Mouse (Mus musculus) kidney, postnatal 36 days (tissue): Measurements from ENCODE around the gene Pdgfra.

Experiments
- DNase-seq, 2 experiments: peaks; one replicate each; pipeline ENCODE4 v3.0.0; 2021 to 2022; ENCODE audit warnings: mixed read lengths in 2 of 2

The Pdgfra gene

DNA sequence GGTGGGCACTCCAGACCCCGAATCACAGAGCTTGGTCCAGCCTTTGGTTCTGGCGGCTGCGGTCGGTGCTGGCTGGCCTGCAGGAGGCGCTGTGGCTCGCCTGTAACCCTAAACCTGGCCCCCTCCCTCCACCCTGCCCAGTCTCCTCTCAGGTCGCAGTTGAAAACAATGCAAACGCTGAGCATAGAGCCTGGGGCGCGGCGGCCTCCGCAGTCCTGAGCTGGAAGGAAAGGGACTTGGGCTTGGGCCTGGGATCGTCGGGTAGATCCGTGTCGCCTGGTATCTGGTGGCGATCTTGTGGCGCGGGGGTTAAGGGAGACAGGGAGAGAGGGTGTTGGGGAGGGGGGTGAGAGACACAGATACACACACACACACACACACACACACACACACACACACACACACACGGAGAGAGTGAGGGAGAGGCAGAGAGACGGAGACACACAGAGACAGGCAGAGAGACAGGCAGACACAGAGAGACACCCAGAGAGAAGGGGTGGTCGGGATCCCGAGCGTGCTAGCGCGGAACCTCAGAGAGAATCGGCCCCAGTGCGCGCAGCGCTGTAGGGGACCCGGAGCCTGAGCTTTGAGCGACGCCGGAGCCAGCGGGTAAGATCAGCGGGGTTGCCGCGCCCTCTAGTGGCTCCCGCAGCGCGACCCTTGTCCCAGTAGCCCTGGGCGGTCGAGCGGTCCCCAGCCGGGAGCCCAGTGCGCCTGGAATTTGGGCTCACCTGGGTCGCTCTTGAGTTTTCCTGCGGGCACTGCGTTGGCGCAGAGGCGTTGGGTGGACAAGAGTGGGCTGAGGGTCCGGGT is 3.9 kb downstream of the Pdgfra start:
- DNase-seq = peak; percentile 82 to 91

DNA sequence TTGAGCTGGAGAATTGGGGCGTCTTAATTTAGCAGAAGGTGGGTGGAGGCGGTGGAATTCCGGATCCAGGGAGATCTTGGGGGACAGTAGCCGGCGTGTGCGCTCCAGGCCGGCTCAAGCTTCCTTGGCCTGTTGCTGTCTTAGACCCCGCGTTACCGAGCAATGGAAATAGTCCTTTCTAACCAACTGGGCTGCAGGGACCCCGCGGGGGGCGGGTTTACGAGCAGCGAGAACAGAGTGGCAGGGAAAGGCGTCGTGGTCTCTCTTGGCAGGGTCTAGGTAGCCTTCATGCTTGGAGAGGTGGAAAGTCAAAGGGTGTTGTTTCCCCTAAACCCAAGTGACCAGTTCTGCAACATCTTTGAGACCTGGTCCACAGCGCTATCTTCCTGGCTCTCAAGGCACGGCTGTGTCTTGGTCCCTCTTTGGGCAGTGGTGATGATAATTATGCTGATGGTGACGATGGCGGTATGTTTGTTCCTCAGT is 4.5 kb downstream of the Pdgfra start:
- DNase-seq = peak in 1 of 2 experiments; percentile 30

DNA sequence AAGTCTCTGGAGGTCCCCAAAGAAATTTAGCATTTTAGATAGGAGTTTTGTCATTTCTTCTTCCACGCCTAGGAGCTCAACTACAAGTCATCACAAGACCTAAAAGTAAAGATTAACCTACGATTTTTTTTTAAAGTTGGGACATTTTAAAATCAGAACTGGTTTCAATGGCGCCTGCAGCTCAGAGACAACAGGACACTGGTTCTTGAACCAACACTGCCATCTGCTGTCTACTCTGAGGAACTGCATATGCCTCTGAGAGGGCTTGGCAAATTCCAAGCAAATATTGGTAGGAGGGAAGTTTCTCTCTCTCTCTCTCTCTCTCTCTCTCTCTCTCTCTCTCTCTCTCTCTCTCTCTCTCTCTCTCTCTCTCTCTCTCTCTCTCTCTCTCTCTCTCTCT is 4.9 kb downstream of the Pdgfra start:
- peak; percentile 66 to 67 for DNase-seq

DNA sequence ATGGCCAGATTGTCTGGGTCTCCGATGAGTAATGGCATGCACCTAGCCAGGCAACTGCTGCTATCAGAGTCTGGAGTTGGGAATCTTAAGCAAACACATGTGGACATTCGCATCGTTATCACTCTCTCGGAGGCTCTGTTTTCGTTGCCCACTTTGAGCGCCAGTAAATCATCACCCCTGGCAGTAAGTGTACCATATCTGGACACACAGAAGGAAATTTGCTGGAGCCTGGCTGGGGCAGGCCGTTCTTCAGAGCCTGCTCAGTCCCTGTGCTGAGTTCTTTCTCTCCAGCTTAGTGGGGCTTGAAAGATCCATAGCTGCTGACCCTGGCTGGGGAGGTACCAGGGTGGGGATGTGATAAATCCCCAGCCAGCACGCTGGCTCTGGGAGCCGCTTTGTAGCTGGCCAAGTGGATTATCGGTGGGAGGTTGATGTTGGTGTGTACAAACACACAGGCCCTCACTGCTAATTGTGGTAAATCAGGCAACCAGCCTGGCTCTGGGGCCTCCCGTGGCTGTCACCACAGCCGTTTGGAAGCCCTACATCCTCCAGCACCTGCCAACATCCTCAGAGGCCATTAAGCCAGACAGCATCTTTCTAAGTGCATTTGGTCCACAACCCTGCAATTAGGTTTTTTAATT is 8.6 kb downstream of the Pdgfra start:
- no peak for DNase-seq

DNA sequence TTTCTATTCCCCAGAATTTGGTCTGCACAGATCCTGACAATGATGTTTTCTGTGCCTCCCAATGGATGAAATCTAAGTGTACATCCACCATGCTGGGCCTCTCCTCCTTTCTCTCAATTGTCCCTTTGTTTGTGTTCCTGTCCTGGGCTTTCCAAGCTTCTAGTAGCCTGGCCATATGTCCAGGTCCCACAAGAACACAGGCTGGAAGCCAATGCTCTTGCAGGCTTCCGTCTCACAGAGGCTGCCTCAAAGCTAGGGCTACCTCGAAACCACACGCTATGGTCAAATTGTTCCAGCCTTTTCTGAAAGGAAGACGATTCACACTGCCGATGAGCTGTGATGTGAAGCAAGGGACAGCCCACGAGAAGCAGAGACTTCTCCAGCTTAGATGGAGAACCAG is 9.5 kb downstream of the Pdgfra start:
- DNase-seq = no peak

DNA sequence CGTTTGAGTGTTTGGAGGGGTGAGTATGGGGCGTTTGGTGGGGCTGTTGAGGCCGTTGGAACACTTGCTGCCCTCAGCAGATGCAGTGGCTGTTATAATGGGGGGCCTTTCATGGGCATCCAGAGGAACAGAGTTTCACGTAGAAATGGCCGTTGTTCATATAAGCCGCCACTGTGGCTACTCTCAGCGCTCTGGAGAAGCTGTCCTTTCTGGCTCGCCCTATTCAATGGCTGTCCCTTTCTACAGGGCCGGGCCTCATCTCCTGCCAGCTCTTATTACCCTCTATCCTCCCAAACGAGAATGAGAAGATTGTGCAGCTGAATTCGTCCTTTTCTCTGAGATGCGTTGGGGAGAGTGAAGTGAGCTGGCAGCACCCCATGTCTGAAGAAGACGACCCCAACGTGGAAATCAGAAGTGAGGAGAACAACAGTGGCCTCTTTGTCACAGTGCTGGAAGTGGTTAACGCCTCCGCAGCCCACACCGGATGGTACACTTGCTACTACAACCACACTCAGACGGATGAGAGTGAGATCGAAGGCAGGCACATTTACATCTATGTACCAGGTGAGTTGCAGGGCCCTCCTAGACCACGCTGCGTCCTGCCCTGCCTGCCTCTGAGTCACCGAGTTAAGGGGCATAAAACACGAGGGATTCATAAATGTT is 11.3 kb downstream of the Pdgfra start:
- DNase-seq = no peak

DNA sequence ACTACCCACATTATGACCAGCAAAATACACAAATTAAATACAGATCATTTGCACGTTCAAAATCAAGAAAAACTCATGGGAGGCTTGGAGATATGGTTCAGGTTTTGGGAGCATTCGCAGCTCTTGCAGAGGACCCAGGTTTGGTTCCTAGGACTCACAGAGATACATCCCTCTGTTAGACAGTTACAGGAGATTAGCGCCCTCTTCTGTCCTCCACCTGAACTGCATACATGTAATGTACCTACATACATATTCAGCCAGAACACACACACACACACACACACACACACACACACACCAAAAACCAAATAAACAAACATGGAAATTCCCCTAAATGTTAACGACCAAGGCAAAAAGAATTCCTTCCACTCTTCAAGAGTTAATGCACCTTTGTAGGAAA is 12.6 kb downstream of the Pdgfra start:
- peak in 1 of 2 experiments; percentile 38 for DNase-seq

DNA sequence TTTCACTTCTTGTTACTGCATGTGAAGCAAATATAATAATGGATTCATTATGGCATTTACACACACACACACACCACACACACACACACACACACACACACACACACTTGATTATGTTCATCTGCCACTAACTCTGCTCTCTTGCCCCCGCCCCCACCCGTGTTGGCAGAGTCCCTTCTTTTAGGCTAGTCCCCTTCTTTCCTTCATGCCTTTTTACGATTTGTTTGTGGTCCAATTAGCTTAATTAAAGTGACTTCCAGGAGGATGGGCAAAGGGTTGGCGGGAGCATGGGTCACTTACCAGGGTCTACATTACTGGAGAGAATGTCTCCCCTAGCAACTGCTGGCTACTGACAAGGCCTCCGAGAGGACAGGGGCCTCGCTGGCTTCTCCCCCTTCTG is 17.7 kb downstream of the Pdgfra start:
- no peak for DNase-seq

DNA sequence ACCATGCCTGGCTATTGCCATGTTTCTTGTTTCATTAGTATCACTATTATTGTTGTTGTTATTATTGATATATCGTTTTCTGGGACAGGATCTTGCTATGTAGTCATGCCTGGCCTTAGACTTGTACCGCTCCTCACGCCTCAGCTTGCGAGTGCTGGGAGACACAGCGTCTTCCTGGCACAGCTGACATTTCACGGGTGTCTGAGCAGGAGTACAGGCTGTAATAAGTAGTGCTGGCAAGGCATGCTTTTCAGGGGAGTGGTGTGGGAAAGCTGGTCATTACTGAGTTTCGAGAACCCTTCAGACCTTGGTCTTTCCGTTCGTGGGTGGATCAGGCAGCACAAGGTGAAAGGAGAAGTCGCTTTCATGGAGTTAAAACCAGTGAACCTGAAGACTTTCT is 19.8 kb downstream of the Pdgfra start:
- peak in 1 of 2 experiments; percentile 14 for DNase-seq

DNA sequence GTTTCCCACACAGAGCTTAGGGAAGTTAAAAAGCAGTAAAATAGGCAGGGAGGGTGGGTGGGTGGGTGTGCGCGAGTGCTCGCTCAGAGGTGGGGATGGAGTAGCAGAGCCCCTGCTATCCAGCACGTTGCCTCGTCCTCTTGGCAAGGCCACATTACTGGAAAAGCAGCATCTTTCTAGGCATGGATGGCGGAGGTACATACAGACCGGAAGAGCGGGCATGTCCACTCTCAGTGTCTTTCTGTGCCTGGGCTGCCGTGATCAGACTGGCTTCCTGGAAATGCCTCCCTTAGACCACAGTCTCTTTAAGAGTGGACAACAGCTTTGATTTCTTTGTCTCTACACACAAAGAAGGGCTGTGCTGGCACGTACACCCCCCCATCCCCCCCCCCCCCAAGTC is 27.2 kb downstream of the Pdgfra start:
- DNase-seq = no peak

DNA sequence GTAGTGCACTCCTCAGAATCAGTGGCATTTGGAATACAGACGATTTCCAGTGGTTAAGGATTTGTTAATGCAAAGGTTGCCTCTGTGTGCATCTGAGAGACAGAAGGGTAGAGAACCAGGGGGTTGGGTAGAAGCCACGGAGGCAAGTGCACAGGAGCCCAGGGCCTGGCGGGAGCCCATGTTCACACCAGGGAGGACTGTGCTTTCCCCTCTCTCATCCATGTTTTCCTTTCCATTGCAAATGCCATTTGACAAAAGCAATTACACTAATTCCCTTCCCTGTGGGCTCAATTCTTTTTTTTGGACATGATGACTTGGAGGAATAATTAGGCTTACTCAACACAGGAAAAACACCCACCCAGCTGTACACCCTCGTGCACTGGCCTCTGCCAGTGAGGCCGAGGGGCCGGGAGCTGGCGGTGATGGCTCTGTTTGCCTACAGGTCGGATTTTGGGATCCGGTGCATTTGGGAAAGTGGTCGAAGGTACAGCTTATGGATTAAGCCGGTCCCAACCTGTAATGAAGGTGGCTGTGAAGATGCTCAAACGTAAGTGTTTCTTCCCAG is 27.7 kb downstream of the Pdgfra start:
- no peak for DNase-seq

DNA sequence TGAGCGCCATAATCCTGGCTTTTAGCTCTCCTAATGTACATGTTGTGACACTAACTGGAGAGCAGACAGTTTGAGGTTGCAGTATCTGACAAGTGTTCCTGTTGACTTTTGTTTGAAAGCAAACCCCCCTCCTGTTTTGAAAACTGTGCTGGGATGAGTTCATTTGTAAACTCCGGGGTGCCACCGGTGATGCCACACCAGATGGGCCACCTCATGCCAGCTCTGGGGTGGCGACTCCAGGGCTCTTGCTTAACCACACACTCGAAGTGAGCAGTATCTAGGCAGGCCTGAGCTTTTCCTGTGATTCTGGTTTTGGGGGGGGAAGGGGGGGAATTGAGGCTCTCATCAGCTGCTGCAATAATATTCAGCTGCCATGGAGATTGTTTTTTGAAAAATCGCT is 31.6 kb downstream of the Pdgfra start:
- DNase-seq = no peak

DNA sequence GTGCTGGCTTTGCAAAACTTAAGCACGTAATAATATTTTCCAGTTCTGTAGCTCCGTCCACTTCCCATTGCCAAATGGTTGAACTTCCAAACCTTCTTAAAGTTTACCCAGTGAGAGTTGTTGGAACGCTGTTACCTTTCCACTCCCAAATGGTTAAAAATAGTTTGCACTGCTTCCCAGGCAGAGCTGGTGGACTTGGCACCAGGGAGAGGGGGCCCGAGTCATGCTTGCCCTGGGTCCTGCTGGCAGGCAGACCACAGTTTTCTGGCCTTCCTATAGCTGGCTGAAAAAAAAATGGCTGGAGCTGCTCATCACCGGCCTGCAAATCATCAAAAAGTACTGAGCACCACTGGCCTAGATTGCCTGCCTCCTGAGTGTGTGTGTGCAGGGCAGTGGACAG is 32.0 kb downstream of the Pdgfra start:
- DNase-seq = no peak

DNA sequence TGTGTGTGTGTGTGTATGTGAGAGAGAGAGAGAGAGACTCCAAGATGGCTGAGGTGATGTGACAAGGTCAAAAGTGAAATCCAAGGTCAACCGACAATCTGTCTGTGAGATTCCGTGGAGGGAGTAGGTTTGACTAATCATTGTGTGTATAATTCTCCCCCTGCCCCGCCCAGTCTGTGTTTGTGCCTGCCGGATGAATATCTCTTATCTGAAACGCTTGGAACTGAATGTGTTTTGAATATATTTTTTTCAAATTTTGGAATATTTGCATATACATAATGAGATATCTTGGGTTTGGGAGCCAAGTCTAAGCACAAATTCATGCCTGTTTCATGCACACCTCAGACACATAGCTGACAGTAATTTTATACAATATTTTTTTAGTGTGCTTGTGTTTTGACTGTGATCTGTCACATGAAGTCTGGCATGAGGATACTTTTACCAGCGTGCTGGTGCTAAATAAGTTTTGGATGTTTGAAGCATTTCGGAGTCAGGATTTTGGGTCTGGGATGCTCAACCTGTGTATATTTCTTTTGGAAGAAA is 32.7 kb downstream of the Pdgfra start:
- no peak for DNase-seq

DNA sequence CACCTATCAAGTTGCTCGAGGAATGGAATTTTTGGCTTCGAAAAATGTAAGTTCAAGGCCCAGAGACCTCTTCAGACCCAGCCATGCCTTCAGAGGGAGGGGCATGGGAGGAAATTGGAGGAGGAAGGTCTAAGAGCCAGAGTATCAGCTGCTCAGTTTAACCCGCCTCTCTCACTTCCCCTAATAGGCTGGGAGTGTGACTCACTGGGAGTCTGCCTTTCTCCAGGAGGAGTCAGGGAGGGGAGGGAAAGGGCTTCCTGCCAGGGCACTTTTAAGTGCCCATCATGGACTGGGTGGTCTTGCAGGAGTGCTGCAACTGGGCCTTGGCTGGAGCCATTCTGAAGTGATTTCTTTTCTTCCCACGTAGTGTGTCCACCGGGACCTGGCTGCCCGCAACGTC is 33.5 kb downstream of the Pdgfra start:
- DNase-seq = peak in 1 of 2 experiments; percentile 2

DNA sequence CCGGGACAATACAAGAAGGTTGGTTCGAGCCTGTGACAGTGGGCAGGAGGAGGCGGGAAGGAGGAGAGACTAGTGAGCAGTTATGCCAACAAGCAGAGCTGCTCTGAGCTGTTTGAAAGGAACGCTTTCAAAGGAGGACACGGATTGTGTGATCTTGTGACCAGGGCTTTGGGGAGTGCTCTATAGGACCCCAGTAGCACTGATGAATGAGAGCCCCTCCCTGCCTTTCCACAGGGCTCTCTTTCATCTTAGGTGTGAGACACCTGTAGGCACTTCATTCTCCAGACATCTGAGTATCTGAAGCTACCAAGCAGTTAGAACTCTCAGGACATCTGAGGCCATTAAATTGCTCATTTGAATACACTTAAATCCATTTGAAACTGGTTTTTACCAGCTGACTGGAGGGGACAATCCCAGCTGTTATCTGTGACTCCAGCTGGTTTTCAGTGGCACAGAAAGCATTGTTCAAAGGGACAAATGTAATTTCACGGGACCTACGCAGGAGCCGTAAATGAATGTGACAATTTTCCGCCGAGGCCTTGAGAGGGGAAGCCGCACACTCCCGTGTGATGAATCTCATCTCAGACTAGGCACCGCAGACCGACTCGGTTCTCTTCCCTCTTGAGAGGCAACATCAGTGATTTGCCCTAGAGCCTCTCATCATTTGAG is 37.4 kb downstream of the Pdgfra start:
- no peak for DNase-seq

DNA sequence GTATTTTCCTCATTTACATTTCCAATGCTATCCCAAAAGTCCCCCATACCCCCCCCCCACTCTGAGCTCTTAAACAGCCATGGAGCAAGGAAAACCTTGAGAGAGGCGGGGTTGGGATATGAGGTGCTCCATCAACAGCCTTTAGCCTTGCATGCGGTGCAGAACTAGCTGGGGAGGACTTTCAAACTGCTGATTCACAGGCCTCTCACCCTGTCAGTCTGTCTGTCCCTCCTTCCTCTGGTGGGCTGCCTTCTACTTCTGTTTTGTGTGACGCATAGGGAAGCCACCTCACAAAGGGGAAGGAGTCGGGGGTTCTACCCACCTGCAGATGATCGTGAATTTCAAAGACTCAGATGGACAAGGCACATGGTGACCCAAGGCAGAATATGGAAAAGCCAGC is 41.0 kb downstream of the Pdgfra start:
- no peak for DNase-seq

DNA sequence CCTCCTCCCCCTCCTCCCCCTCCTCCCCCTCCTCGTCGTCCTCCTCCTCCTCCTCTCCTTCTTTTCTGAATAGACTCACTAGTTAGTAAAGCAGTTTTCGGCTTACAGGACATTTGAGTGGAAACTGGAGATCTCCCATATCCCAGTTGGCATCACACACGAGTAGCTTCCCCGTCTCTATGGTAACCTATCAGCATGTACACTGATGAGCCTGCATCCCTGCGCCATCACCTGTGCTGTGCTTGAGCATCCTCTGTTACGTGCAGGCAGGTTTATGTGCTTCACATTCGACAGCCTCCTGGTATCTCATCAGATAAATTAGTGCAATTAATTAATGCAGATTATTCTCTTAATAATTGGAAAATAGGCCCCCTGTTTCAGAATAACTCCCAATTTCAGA is 46.3 kb downstream of the Pdgfra start:
- DNase-seq = no peak

DNA sequence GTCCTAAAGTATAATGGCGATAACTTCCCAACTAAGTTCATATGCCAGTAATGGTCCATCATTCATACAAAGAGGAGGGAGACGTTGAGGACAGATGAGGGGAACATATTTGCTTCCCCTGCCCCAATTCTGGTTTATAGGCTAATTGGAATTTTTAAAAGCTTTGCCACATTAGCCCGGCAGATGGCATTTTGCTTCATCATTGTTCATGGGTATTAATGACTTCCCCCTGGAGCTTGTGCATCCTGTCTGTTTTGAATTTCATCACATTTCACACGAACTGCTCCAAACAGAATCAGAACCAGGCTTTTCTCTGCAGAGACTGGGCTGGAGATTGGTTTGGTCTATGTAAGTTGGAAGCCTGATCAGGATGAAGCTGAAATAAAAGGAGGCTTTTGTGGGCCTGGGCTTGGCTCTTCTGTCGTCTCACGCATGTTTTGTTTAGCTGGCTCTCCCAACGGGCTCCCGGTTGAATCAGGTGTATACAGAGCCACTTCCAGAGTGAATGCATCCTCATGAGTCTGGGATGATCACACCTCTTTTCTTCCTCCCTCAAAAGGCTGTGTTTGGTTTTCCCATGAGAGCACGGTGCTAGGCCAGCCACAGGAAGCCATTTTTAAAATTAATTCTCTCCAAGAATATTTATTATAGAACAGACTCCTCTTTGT is 47.7 kb downstream of the Pdgfra start:
- no peak for DNase-seq

DNA sequence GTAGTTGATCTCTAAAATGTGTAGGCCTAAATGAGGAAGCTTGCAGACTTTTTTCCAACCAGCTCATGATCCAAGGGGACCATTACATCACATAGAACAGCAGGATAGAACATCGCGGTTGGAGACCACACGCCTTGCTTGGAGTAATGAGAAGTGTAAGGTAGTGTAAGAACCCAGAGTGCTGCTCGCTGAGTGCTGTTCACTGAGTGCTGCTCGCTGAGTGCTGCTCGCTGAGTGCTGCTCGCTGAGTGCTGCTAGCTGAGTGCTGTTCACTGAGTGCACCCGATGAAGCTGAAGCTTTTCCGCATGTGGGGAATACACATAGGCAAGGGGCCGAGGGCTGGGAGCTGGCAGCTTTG is 48.3 kb downstream of the Pdgfra start:
- DNase-seq = no peak

DNA sequence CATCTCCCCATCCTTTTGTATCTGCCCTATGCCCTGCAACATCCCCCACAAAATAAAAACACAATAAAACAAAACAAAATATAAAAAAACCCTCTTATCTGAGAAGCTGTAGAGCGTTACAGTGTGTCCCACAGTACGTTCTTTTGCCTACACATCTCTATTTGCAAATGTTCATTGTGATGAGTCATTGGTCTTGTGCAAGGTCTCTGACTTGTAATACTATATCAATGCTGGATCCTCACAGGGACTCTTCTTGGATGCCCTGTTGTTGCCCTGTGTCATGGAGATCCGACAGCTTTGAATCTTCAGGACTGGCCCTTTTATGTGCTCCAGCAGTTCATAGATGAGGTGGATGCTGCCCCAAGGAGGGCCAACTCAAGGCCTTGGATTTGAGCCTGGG is 55.8 kb downstream of the Pdgfra start:
- DNase-seq = no peak

DNA sequence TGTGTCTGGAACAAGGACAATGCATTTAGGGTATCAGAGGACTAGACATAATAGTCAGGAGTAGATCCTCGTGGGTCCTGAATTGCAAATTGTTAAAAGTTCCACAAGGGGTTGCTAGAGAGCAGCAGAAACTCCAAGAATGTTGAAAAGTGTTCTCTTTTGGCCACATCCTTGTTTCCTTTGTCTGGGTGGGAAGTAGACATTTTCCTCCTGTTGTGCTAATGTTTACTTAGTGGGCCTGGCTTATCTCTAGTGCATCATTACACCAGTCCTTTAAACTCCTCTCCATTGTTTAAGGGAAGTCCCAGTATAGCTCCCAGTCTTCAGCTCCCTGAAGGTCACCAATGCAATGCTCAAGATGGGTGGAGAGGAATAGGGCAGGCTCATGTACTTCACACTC is 57.9 kb downstream of the Pdgfra start:
- peak; percentile 5 to 15 for DNase-seq
